Mouse (Mus musculus) lung, adult 2 months (tissue): ENCODE measurements around the gene Il4.

Source experiments
- CTCF ChIP-seq: fragments of 200-500 bp; IDR thresholded peaks from 2 replicates; pipeline ENCODE4 v1.5.1; 2011; ENCODE audit warnings: mild to moderate bottlenecking, low read length, control low read depth; ENCODE audit not compliant: insufficient read depth
- POLR2A ChIP-seq: fragments of 200-500 bp; IDR thresholded peaks from 2 replicates; pipeline ENCODE4 v1.6.1; 2011; ENCODE audit warnings: low read depth, mild to moderate bottlenecking, control low read depth, low read length, borderline replicate concordance; ENCODE audit errors: extremely low read depth

- TF ChIP-seq CTCF (no peak), POLR2A (no peak)
Measured at GRCm38 (mm10) chr11:53566646-53567045, 51.8 kb downstream of the Il4 start.
